Mouse (Mus musculus) stomach, embryonic 14.5 days (tissue): ENCODE measurements around the gene Mvb12b. TPM values are rescaled to one million over a fixed set of nuclear protein-coding genes. Genes with fewer than 3 reads are reported as not detected.

ENCODE experiments used
- ATAC-seq: fragments of 200-750 bp; cut with Nextera tagmentation; 2 replicates; pipeline ENCODE4 v1.8.0; 2017; ENCODE audit warnings: low read depth, moderate TSS enrichment; ENCODE audit not compliant: insufficient number of reproducible peaks, insufficient read depth, low FRiP score
- H3K27ac ChIP-seq: fragments of 300-500 bp; sonication (generic); 2 replicates; pipeline ENCODE4 v1.5.1; 2014; ENCODE audit warnings: mild to moderate bottlenecking, low read length, moderate library complexity, mixed read lengths
- H3K27me3 ChIP-seq: fragments of 300-500 bp; sonication (generic); 2 replicates; pipeline ENCODE4 v1.6.1; 2014; ENCODE audit warnings: low read length, control low read depth, mixed read lengths; ENCODE audit not compliant: control insufficient read depth, insufficient read depth
- H3K36me3 ChIP-seq: fragments of 300-500 bp; sonication (generic); 2 replicates; pipeline ENCODE4 v1.6.1; 2014; ENCODE audit warnings: mild to moderate bottlenecking, control low read depth, low read length, moderate library complexity, mixed read lengths; ENCODE audit not compliant: control insufficient read depth, insufficient read depth
- H3K4me1 ChIP-seq: fragments of 300-500 bp; sonication (generic); 2 replicates; pipeline ENCODE4 v1.6.1; 2014; ENCODE audit warnings: low read length, control low read depth, mixed read lengths; ENCODE audit not compliant: control insufficient read depth, insufficient read depth
- H3K4me2 ChIP-seq: fragments of 300-500 bp; sonication (generic); replicated peaks from 2 replicates; pipeline ENCODE4 v1.6.1; 2014; ENCODE audit warnings: low read depth, low read length, control low read depth
- H3K4me3 ChIP-seq: fragments of 300-500 bp; sonication (generic); 2 replicates; pipeline ENCODE4 v1.5.1; 2014; ENCODE audit warnings: low read depth, low read length, control low read depth
- H3K9ac ChIP-seq: fragments of 300-500 bp; sonication (generic); replicated peaks from 2 replicates; pipeline ENCODE4 v1.6.1; 2014; ENCODE audit warnings: low read depth, mild to moderate bottlenecking, control low read depth, low read length, moderate library complexity, mixed read lengths
- H3K9me3 ChIP-seq: fragments of 300-500 bp; sonication (generic); 2 replicates; pipeline ENCODE4 v1.6.1; 2016; ENCODE audit warnings: low read depth, low read length, control low read depth; ENCODE audit not compliant: control insufficient read depth
- WGBS: fragments of 180-500 bp; shearing (Covaris S2); extraction: QIAGEN DNeasy Blood & Tissue Kit; methylation state at CpG from one replicate; pipeline ENCODE4 v1.1.7; 2014; 5-methylcytosine and 5-hydroxymethylcytosine counted together
- polyA plus RNA-seq: library from polyadenylated mRNA; unstranded; fragments of >200 nt; fragmentation: Nextera tagmentation; extraction: Ambion mirVana; gene quantifications from 2 replicates; pipeline ENCODE4 v1.2.1, GENCODE M21; 2014

The Mvb12b gene
- polyA plus RNA-seq, 1 experiment from 2014 or later, result 20.7 TPM

DNA sequence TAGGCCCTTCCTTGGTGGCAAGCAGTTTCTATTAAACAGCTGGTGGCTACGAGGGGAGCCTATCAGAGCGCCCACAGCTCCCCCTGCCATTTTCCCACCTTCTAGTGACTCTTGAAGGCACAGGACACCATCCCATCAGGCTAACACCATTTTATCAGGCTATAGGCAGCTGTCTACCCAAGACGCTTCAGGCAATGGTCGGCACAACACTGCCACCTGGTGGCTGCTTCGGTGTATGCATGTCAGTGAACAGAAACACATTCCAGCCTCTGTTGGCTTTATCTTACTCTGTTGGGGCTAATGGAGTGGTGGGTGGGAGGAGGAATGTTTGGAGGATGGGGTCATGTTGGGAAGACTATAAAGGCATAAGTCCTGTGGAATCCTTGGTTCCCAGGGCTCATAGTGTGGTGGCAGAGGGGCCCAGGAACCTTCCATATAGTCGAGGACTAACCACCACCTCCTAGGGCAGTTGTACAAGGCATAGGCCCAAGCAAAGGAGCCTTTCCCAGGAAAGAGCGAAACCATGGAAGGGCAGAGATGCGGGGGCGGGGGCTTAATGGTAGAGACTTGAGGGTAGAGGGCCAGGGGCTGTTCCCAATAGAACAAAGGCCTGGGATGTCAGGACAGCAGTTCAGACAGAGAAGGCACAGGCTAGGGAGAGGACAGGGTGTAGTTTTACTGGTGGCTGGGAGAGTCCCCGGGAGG lies 152.8 kb downstream of the Mvb12b start:
- 42% methylated on average over 10 of the region's 10 CpGs for WGBS
- ATAC-seq, result no peak
- Histone ChIP-seq H3K9ac (no peak overlapping the region), H3K4me1 (peaks cover 6% of the 10 kb centered on the region; the same call in 1 of the 2 replicates), H3K36me3 (peaks cover 11% of the 10 kb centered on the region), H3K4me2 (no peak overlapping the region), H3K4me3 (no peak overlapping the region), H3K27me3 (no peaks in the 10 kb centered on the region), H3K27ac (no peak overlapping the region), H3K9me3 (no peaks in the 10 kb centered on the region)

DNA sequence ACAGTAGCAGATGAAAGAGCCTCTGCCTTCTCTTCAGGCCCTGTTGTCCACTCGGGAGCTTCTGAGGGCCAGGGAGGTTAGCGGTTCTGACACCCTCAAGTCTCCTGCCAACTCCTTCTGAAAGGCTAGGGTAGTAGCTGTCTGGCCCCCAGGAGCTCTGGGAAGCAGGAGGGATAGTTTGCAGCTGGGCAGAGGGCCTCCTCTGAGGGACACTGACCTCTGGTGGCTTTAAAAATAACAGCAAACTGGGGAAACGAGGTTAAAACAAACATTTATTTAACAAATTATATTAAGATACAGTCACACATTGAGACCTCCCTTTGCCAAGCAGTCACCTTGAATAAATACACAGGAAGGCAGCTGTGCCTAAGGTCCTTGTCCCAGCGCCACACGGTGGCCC lies 158.0 kb downstream of the Mvb12b start:
- Histone ChIP-seq H3K9me3 (no peaks in the 10 kb centered on the region), H3K4me3 (no peak overlapping the region), H3K4me1 (no peaks in the 10 kb centered on the region; the same call in 1 of the 2 replicates), H3K9ac (no peak overlapping the region), H3K4me2 (no peak overlapping the region), H3K36me3 (peaks cover 11% of the 10 kb centered on the region), H3K27me3 (no peaks in the 10 kb centered on the region), H3K27ac (no peak overlapping the region)
- WGBS, result 32% methylated on average over 5 of the region's 5 CpGs
- no peak for ATAC-seq

DNA sequence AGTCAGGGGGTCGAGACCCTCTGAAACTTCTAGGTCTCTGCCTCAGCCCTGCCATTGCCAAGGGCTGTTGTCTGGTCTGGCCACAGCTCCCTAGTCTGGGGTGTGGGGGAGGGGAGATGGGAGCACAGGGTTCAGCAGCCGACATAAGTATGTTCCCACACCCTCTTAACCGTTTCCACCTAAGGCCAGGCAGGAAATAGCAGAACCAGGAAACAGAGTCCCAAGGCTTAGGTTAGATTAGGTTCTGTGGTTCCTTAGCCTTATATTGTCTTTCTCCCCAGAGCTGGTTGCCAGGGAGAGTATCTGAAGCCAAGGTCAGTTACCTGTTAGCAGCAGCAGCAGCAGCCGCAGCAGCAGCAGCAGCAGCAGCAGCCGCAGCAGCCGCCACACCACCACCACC lies 160.5 kb downstream of the Mvb12b start:
- Histone ChIP-seq H3K9ac (no peak overlapping the region), H3K4me1 (no peaks in the 10 kb centered on the region; the same call in 1 of the 2 replicates), H3K27me3 (no peaks in the 10 kb centered on the region), H3K27ac (no peak overlapping the region), H3K9me3 (no peaks in the 10 kb centered on the region), H3K4me3 (no peak overlapping the region), H3K4me2 (no peak overlapping the region), H3K36me3 (peaks cover 4% of the 10 kb centered on the region)
- WGBS, result 66% methylated on average over 6 of the region's 6 CpGs
- no peak for ATAC-seq

DNA sequence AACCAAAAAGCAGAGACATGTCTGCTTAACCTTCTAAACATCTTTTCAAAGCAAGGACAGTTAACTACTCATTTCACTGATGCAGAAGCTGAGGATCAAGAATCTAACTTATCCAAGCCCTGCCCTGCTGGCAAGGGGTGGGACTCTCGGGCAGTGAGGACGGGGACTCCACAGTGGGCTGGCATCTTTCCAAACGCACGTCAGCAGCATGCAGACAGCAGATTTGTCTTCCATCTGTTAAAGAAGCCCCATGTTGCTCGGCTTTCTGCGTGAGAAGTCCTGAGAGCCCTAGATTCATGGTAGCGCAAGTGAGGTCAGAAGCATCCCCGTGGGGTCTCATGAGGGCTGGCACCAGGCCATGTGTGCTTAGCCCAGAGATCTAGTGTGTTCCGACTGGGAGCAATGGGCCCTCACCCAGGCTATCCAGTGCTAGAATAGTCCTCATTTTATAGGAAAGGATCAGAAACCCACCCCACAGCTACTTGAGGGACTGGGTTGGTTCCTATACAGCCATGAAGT lies 167.3 kb downstream of the Mvb12b start:
- Histone ChIP-seq H3K9me3 (no peaks in the 10 kb centered on the region), H3K36me3 (no peaks in the 10 kb centered on the region), H3K4me3 (no peak overlapping the region), H3K4me1 (peaks cover 33% of the 10 kb centered on the region), H3K4me2 (no peak overlapping the region), H3K27me3 (0 out of 2 replicates have a peak, but pooled peaks cover 5% of the 10 kb centered on the region), H3K27ac (no peak overlapping the region), H3K9ac (no peak overlapping the region)
- no peak for ATAC-seq
- 33% methylated on average over 9 of the region's 9 CpGs for WGBS

DNA sequence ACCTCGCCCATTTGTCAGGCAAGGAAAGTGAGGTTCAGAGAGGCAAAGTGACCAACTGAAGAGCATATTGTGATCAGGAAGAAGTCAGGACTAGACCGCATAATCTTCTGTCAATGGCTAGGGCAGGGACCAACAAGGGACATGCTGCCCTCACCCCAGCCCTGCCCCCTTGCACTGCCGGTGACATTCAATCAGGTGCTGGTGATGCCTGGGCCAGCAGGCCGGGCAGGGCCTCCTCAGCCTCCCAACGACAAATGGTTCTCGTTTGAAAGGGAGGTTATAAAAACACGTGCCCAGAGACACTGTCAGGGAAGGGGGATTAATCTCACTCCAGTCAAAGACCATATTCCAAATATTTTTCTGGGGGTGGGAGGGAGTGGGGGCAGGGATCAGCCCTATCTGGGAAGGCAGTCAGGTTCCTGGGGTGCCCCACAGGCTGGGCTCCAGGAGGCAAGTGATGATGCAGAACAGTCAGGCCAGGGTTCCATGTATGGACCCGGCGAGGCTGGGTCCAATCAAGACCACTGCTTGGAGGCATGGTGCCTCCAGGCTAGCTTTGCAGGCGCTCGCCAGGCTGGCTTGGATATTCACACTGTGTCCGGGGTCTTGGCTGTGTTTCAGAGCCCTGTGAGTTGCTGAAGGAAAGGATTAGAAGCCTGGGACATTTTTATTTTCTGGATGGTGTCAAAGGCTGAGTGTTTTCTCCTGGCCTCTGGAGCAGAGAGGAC lies 168.2 kb downstream of the Mvb12b start:
- H3K4me2 ChIP-seq, result no peak overlapping the region
- no peak overlapping the region for H3K27ac ChIP-seq
- 0 out of 2 replicates have a peak, but pooled peaks cover 5% of the 10 kb centered on the region for H3K27me3 ChIP-seq
- no peak overlapping the region for H3K4me3 ChIP-seq
- H3K9ac ChIP-seq, result no peak overlapping the region
- H3K9me3 ChIP-seq, result no peaks in the 10 kb centered on the region
- WGBS, result 40% methylated on average over 12 of the region's 12 CpGs
- ATAC-seq, result no peak
- no peaks in the 10 kb centered on the region for H3K36me3 ChIP-seq
- peaks cover 37% of the 10 kb centered on the region for H3K4me1 ChIP-seq

DNA sequence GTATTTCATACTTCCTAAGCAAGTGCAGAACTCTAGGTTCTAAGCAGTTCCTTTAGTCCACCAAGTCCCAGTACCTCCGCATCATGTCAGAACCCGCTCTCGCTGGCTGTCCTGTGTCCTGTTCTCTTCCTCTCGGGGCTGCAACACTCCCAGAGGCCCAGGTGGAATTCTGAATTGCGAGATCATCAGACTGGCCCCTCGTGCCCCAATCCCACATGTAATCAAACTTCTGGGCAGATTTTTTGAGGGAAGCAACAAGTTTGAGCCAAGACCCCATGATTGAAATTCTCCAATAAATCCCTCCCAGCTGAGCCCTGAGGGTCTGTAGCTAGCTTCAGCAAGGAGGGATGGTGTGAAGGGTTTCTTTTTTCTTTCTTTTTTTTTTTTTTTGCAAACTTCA lies 169.2 kb downstream of the Mvb12b start:
- Histone ChIP-seq H3K4me3 (no peak overlapping the region), H3K9ac (no peak overlapping the region), H3K27me3 (0 out of 2 replicates have a peak, but pooled peaks cover 5% of the 10 kb centered on the region), H3K27ac (no peak overlapping the region), H3K36me3 (no peaks in the 10 kb centered on the region), H3K4me1 (peaks cover 37% of the 10 kb centered on the region), H3K9me3 (no peaks in the 10 kb centered on the region), H3K4me2 (peak overlapping the region; percentile 40; the same call in 1 of the 2 replicates)
- no peak for ATAC-seq
- 60% methylated on average over 6 of the region's 6 CpGs for WGBS

DNA sequence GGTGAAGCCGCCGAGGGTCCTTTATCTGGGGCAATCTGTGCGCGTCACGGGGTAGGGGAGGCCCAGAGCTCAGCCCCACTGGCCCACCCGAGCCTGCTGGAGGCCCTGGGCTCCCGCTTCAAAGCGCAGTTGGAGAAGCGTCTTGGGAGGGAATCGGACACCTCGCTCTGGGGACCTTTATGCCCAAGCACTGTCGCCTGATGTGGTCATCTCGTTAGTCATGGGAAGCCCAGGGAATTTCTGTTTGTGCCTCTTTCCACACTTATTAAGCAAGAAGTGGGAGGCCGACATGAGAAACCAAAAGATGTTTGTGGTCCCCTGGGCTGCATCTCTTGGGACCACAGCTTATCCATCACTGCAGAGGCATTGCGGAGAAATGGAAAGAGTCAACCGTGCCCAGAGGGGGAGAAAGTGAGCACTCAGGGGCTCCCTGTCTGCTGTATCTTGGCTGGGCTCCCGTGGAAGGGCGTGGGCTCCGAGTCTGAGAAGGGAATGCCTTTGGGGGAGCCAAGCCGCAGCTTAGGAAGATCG lies 169.9 kb downstream of the Mvb12b start:
- peaks cover 37% of the 10 kb centered on the region for H3K4me1 ChIP-seq
- H3K36me3 ChIP-seq, result no peaks in the 10 kb centered on the region
- no peak overlapping the region for H3K4me3 ChIP-seq
- H3K9ac ChIP-seq, result no peak overlapping the region; the same call in 1 of the 2 replicates
- no peak for ATAC-seq
- H3K9me3 ChIP-seq, result no peaks in the 10 kb centered on the region
- 10% methylated on average over 21 of the region's 21 CpGs for WGBS
- H3K27ac ChIP-seq, result no peak overlapping the region
- H3K4me2 ChIP-seq, result peak overlapping the region; percentile 40
- H3K27me3 ChIP-seq, result 0 out of 2 replicates have a peak, but pooled peaks cover 5% of the 10 kb centered on the region

DNA sequence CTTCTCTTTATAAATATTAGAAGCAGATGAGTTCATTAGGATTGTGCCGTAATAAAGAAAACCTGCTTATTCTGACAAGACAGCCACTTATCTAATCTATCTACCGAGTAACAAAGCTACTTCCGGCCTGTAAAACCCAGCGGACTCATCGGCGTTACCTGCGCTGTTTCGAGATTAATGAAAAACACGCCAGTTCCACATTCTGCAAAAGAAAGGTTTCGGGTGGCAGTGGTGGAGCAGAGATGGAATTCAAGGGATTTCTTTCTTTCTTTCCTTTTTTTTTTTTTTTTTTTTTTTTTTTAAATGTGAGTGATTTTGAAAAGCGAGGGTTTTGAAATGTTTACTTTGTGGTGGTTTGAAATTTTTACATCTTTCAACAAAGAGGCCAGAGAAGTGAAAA lies 170.4 kb downstream of the Mvb12b start:
- H3K36me3 ChIP-seq, result no peaks in the 10 kb centered on the region
- ATAC-seq, result no peak
- H3K4me2 ChIP-seq, result peak overlapping the region; percentile 40
- H3K27me3 ChIP-seq, result 0 out of 2 replicates have a peak, but pooled peaks cover 5% of the 10 kb centered on the region
- H3K9me3 ChIP-seq, result no peaks in the 10 kb centered on the region
- H3K9ac ChIP-seq, result no peak overlapping the region
- 20% methylated on average over 11 of the region's 11 CpGs for WGBS
- H3K4me1 ChIP-seq, result peaks cover 37% of the 10 kb centered on the region
- H3K4me3 ChIP-seq, result no peak overlapping the region
- H3K27ac ChIP-seq, result no peak overlapping the region
